Mouse (Mus musculus): ENCODE data around the gene Arrdc5.
A peak's percentile ranks its signal among the peaks of the same experiment; 100 is the strongest.

GRCm38 (mm10) chr17:56256239-56256881 is 43.7 kb downstream of the Arrdc5 start, which contains the start of gene Fem1a:
- TF ChIP-seq CTCF (IDR thresholded peaks at IDR 0.05; ENCODE audit: control insufficient read depth, insufficient read depth, insufficient read length) (no peak), CEBPB (IDR thresholded peaks at IDR 0.05; ENCODE audit: low read depth) (no peak), USF1 (IDR thresholded peaks at IDR 0.05; ENCODE audit: low read depth) (peak; percentile 21), MAX (IDR thresholded peaks at IDR 0.05) (no peak), FOSL1 (IDR thresholded peaks at IDR 0.05; ENCODE audit: insufficient read depth, low read length, poor library complexity, severe bottlenecking) (no peak), MYOD1 (IDR thresholded peaks at IDR 0.05; ENCODE audit: control insufficient read depth, insufficient read length, low read depth) (no peak), MYOG (IDR thresholded peaks at IDR 0.05; ENCODE audit: control insufficient read depth, extremely low read depth, insufficient read length) (no peak)
